ENCODE assay signal across 21 mouse cellular contexts in genomic region chr3:146196301-146196700, GRCm38 (mm10). TPM values are rescaled to one million over a fixed set of nuclear protein-coding genes. Genes with fewer than 3 reads are reported as not detected.
DNase-seq lines count a peak whose midpoint lies in the region; ATAC-seq and TF ChIP-seq lines count a peak whose summit lies in the region.
"Had no signal": no experiment of that assay in that cellular context is flagged by ENCODE, and none has a peak within 500 bp of the region (broad histone marks: within the 10 kb centered on the region; RNA-seq: fewer than 3 reads in every experiment).

No protein-coding gene starts in this region.

- WGBS in forebrain, postnatal 0 days = 41% methylated on average over 6 of the region's 6 CpGs
- WGBS in forebrain, embryonic 12.5 days = 56% methylated on average over 6 of the region's 6 CpGs
- WGBS in hindbrain, embryonic 14.5 days = 22% methylated on average over 6 of the region's 6 CpGs
- 36% methylated on average over 6 of the region's 6 CpGs for WGBS in hindbrain, embryonic 12.5 days
- WGBS in midbrain, embryonic 14.5 days = 26% methylated on average over 6 of the region's 6 CpGs
- WGBS in neural tube, embryonic 15.5 days = 30% methylated on average over 6 of the region's 6 CpGs

- H3K27ac ChIP-seq in forebrain, postnatal 0 days (ENCODE audit: low read depth, low read length) = no peak overlapping the region; the same call in 1 of the 2 replicates
- H3K27ac ChIP-seq in forebrain, embryonic 12.5 days = no peak overlapping the region
- H3K27ac ChIP-seq in hindbrain, embryonic 14.5 days = no peak overlapping the region
- no peak overlapping the region for H3K27ac ChIP-seq in hindbrain, embryonic 12.5 days
- no peak overlapping the region for H3K27ac ChIP-seq in midbrain, embryonic 14.5 days (replicated peaks; ENCODE audit: low read depth, low read length)
- no peak overlapping the region for H3K27ac ChIP-seq in neural tube, embryonic 15.5 days (replicated peaks)
- H3K27ac ChIP-seq: gastrocnemius, adult 2 months; layer of hippocampus, adult 2 months; limb, embryonic 15.5 days; liver, embryonic 15.5 days had no signal

- no peak overlapping the region for H3K9ac ChIP-seq in forebrain, postnatal 0 days
- no peak overlapping the region for H3K9ac ChIP-seq in forebrain, embryonic 12.5 days
- no peak overlapping the region for H3K9ac ChIP-seq in hindbrain, embryonic 14.5 days
- no peak overlapping the region for H3K9ac ChIP-seq in hindbrain, embryonic 12.5 days
- H3K9ac ChIP-seq in midbrain, embryonic 14.5 days (replicated peaks; ENCODE audit: low read length) = no peak overlapping the region
- no peak overlapping the region for H3K9ac ChIP-seq in neural tube, embryonic 15.5 days (replicated peaks)
- H3K9ac ChIP-seq: limb, embryonic 15.5 days; liver, embryonic 15.5 days had no signal

- no peak overlapping the region for H3K4me2 ChIP-seq in forebrain, postnatal 0 days (ENCODE audit: low read depth)
- no peak overlapping the region for H3K4me2 ChIP-seq in forebrain, embryonic 12.5 days
- H3K4me2 ChIP-seq in hindbrain, embryonic 14.5 days (replicated peaks) = no peak overlapping the region
- no peak overlapping the region for H3K4me2 ChIP-seq in hindbrain, embryonic 12.5 days (replicated peaks)
- no peak overlapping the region for H3K4me2 ChIP-seq in midbrain, embryonic 14.5 days (ENCODE audit: low read length)
- H3K4me2 ChIP-seq in neural tube, embryonic 15.5 days = no peak overlapping the region
- H3K4me2 ChIP-seq: limb, embryonic 15.5 days; liver, embryonic 15.5 days had no signal

- DNase-seq in forebrain, postnatal 0 days = peak; percentile 25
- peak; percentile 56 for DNase-seq in hindbrain, embryonic 14.5 days (ENCODE audit: low spot score)
- DNase-seq in Muller cell, postnatal 12 days (ENCODE audit: inconsistent ontology term) = peak; percentile 7
- DNase-seq in midbrain, embryonic 14.5 days = peak; percentile 54
- no peak for DNase-seq in layer of hippocampus, postnatal 36 days
- DNase-seq: adrenal gland, postnatal 14 days; cerebellum, adult 11 months; cerebellum, postnatal 25 days; embryo, embryonic 11 days; gastrocnemius, adult 2 months; thymus, postnatal 25 days had no signal

- TF ChIP-seq CTCF in forebrain, postnatal 0 days (IDR thresholded peaks at IDR 0.05; ENCODE audit: low read depth) = no peak

- H3K9me3 ChIP-seq in forebrain, postnatal 0 days (ENCODE audit: low read length) = no peaks in the 10 kb centered on the region
- H3K9me3 ChIP-seq in forebrain, embryonic 12.5 days = no peaks in the 10 kb centered on the region
- no peaks in the 10 kb centered on the region for H3K9me3 ChIP-seq in hindbrain, embryonic 14.5 days (ENCODE audit: control insufficient read depth, low read length)
- no peaks in the 10 kb centered on the region for H3K9me3 ChIP-seq in hindbrain, embryonic 12.5 days (replicated peaks)
- no peaks in the 10 kb centered on the region for H3K9me3 ChIP-seq in midbrain, embryonic 14.5 days (ENCODE audit: control insufficient read depth, low read length)
- no peaks in the 10 kb centered on the region for H3K9me3 ChIP-seq in neural tube, embryonic 15.5 days (replicated peaks)
- H3K9me3 ChIP-seq: G1E; limb, embryonic 15.5 days; liver, embryonic 15.5 days had no signal

- peak; percentile 53; the same call in 1 of the 2 replicates for ATAC-seq in forebrain, postnatal 0 days
- ATAC-seq in forebrain, embryonic 12.5 days (ENCODE audit: low FRiP score) = no peak
- no peak for ATAC-seq in hindbrain, embryonic 14.5 days (ENCODE audit: low FRiP score)
- ATAC-seq in hindbrain, embryonic 12.5 days (ENCODE audit: low FRiP score) = no peak
- no peak for ATAC-seq in midbrain, embryonic 14.5 days (ENCODE audit: low FRiP score, low TSS enrichment)
- ATAC-seq in neural tube, embryonic 15.5 days (ENCODE audit: low FRiP score) = no peak

- H3K36me3 ChIP-seq in forebrain, postnatal 0 days (ENCODE audit: insufficient read depth) = no peaks in the 10 kb centered on the region
- no peaks in the 10 kb centered on the region for H3K36me3 ChIP-seq in forebrain, embryonic 12.5 days (replicated peaks)
- no peaks in the 10 kb centered on the region for H3K36me3 ChIP-seq in hindbrain, embryonic 14.5 days (replicated peaks; ENCODE audit: control insufficient read depth, insufficient read depth)
- no peaks in the 10 kb centered on the region for H3K36me3 ChIP-seq in hindbrain, embryonic 12.5 days
- no peaks in the 10 kb centered on the region for H3K36me3 ChIP-seq in midbrain, embryonic 14.5 days (ENCODE audit: control insufficient read depth, insufficient read depth, low read length)
- no peaks in the 10 kb centered on the region for H3K36me3 ChIP-seq in neural tube, embryonic 15.5 days
- H3K36me3 ChIP-seq: G1E; limb, embryonic 15.5 days; liver, embryonic 15.5 days had no signal

- H3K4me3 ChIP-seq in forebrain, postnatal 0 days (ENCODE audit: low read depth, low read length) = no peak overlapping the region
- no peak overlapping the region for H3K4me3 ChIP-seq in forebrain, embryonic 12.5 days (replicated peaks)
- H3K4me3 ChIP-seq in hindbrain, embryonic 14.5 days (replicated peaks; ENCODE audit: low read length) = no peak overlapping the region
- H3K4me3 ChIP-seq in hindbrain, embryonic 12.5 days = no peak overlapping the region
- H3K4me3 ChIP-seq in midbrain, embryonic 14.5 days (replicated peaks; ENCODE audit: low read depth, low read length) = no peak overlapping the region
- no peak overlapping the region for H3K4me3 ChIP-seq in neural tube, embryonic 15.5 days (replicated peaks)
- H3K4me3 ChIP-seq: gastrocnemius, adult 2 months; layer of hippocampus, adult 2 months; limb, embryonic 15.5 days; liver, embryonic 15.5 days had no signal

- no peaks in the 10 kb centered on the region for H3K4me1 ChIP-seq in forebrain, postnatal 0 days (ENCODE audit: insufficient read depth)
- H3K4me1 ChIP-seq in forebrain, embryonic 12.5 days = no peaks in the 10 kb centered on the region; the same call in 1 of the 2 replicates
- 0 out of 2 replicates have a peak, but pooled peaks cover 9% of the 10 kb centered on the region for H3K4me1 ChIP-seq in hindbrain, embryonic 14.5 days (replicated peaks; ENCODE audit: control insufficient read depth, insufficient read depth, low read length)
- no peaks in the 10 kb centered on the region for H3K4me1 ChIP-seq in hindbrain, embryonic 12.5 days
- 0 out of 2 replicates have a peak, but pooled peaks cover 4% of the 10 kb centered on the region for H3K4me1 ChIP-seq in midbrain, embryonic 14.5 days (ENCODE audit: control insufficient read depth, insufficient read depth, low read length)
- H3K4me1 ChIP-seq in neural tube, embryonic 15.5 days = peaks cover 13% of the 10 kb centered on the region
- H3K4me1 ChIP-seq: limb, embryonic 15.5 days had no signal

- H3K27me3 ChIP-seq in forebrain, postnatal 0 days (ENCODE audit: insufficient read depth, low read length) = no peaks in the 10 kb centered on the region
- H3K27me3 ChIP-seq in forebrain, embryonic 12.5 days = no peaks in the 10 kb centered on the region
- H3K27me3 ChIP-seq in hindbrain, embryonic 14.5 days (ENCODE audit: control insufficient read depth, insufficient read depth, low read length) = no peaks in the 10 kb centered on the region
- H3K27me3 ChIP-seq in hindbrain, embryonic 12.5 days = peaks cover 2% of the 10 kb centered on the region; the same call in 1 of the 2 replicates
- no peaks in the 10 kb centered on the region for H3K27me3 ChIP-seq in midbrain, embryonic 14.5 days (ENCODE audit: control insufficient read depth, insufficient read depth, low read length)
- peaks cover 4% of the 10 kb centered on the region for H3K27me3 ChIP-seq in neural tube, embryonic 15.5 days (replicated peaks)
- H3K27me3 ChIP-seq: limb, embryonic 15.5 days; liver, embryonic 15.5 days had no signal

RNA-seq across cellular contexts. Expression of gene Lpar3, which starts 24.5 kb away (rescaled TPM):
- total RNA-seq in forebrain, postnatal 0 days (2014; rRNA removed) = 0.43 and 0.69 TPM in 2 replicates
- polyA plus RNA-seq in forebrain, postnatal 0 days (2015; fragmentation: Nextera tagmentation; extraction: Ambion mirVana) = 0.78 and 0.92 TPM in 2 replicates
- polyA plus RNA-seq in forebrain, embryonic 12.5 days (2016; fragmentation: Nextera tagmentation; extraction: Ambion mirVana) = 0.14 and 0.33 TPM in 2 replicates
- 0.37 and 0.81 TPM in 2 replicates for polyA plus RNA-seq in hindbrain, embryonic 14.5 days (2014; fragmentation: Nextera tagmentation; extraction: Ambion mirVana)
- polyA plus RNA-seq in hindbrain, embryonic 12.5 days (2016; fragmentation: Nextera tagmentation; extraction: Ambion mirVana) = 1.0 and 1.1 TPM in 2 replicates
- 0.58 TPM in 1 of 2 replicates, not detected in the other for polyA plus RNA-seq in midbrain, embryonic 14.5 days (2014; fragmentation: Nextera tagmentation; extraction: Ambion mirVana)
- 0.78 and 1.3 TPM in 2 replicates for polyA plus RNA-seq in neural tube, embryonic 15.5 days (2015; fragmentation: Nextera tagmentation; extraction: Ambion mirVana)
- total RNA-seq in layer of hippocampus, postnatal 36 days (2021) = under 1 TPM; 0.46 to 0.57 TPM
- total RNA-seq: hematopoietic stem cell, adult 5-6 weeks had no signal
- polyA plus RNA-seq: G1E had no signal

RNA-seq across cellular contexts. Expression of gene Mcoln2, which starts 46.7 kb away (rescaled TPM):
- 0.14 and 1.6 TPM in 2 replicates for total RNA-seq in forebrain, postnatal 0 days (2014; rRNA removed)
- 0.12 and 0.48 TPM in 2 replicates for polyA plus RNA-seq in forebrain, postnatal 0 days (2015; fragmentation: Nextera tagmentation; extraction: Ambion mirVana)
- 0.20 and 0.23 TPM in 2 replicates for polyA plus RNA-seq in forebrain, embryonic 12.5 days (2016; fragmentation: Nextera tagmentation; extraction: Ambion mirVana)
- 0.11 TPM in 1 of 2 replicates, not detected in the other for polyA plus RNA-seq in hindbrain, embryonic 14.5 days (2014; fragmentation: Nextera tagmentation; extraction: Ambion mirVana)
- polyA plus RNA-seq in hindbrain, embryonic 12.5 days (2016; fragmentation: Nextera tagmentation; extraction: Ambion mirVana) = 0.35 and 1.1 TPM in 2 replicates
- 0.30 TPM in 1 of 2 replicates, not detected in the other for polyA plus RNA-seq in midbrain, embryonic 14.5 days (2014; fragmentation: Nextera tagmentation; extraction: Ambion mirVana)
- 0.37 and 2.3 TPM in 2 replicates for polyA plus RNA-seq in neural tube, embryonic 15.5 days (2015; fragmentation: Nextera tagmentation; extraction: Ambion mirVana)
- total RNA-seq in layer of hippocampus, postnatal 36 days (2021) = not detected
- total RNA-seq: layer of hippocampus, adult 2 months; left cerebral cortex, adult 18-20 months; left cerebral cortex, postnatal 36 days had no signal
- polyA plus RNA-seq: G1E had no signal

Comparison
In these comparisons a context has a peak if more than half of its experiments do, and no peak if none do; other contexts are left out.
1. DNase-seq: peak in forebrain, postnatal 0 days (single experiment), hindbrain, embryonic 14.5 days (single experiment), Muller cell, postnatal 12 days (single experiment) and midbrain, embryonic 14.5 days (single experiment); none in layer of hippocampus, postnatal 36 days (0 of 2).